Mouse (Mus musculus): ENCODE measurements around the gene Unc93a2. TPM values are rescaled to one million over a fixed set of nuclear protein-coding genes. Genes with fewer than 3 reads are reported as not detected.

Unc93a2 gene
- polyA plus RNA-seq, 1 experiment from 2014 or later, result not detected

Other genes with a start within 250 kb of the Unc93a2 start
- 29.6 and 30.9 TPM in 2 replicates for gene Rps6ka2, start 215.3 kb downstream of the Unc93a2 start, polyA plus RNA-seq (2016; fragmentation: Nextera tagmentation; extraction: Ambion mirVana)
- gene Tcp10a, start 60.8 kb downstream of the Unc93a2 start, polyA plus RNA-seq (2016; fragmentation: Nextera tagmentation; extraction: Ambion mirVana), result not detected in 2 replicates
- not detected in 2 replicates for gene Ttll2, start 32.8 kb downstream of the Unc93a2 start, polyA plus RNA-seq (2016; fragmentation: Nextera tagmentation; extraction: Ambion mirVana)
- gene Gm49630, start 13.5 kb downstream of the Unc93a2 start, polyA plus RNA-seq (2016; fragmentation: Nextera tagmentation; extraction: Ambion mirVana), result not detected in 2 replicates